Mouse (Mus musculus): ENCODE measurements around the gene Fzr1. TPM values are rescaled to one million over a fixed set of nuclear protein-coding genes. Genes with fewer than 3 reads are reported as not detected.

Gene Fzr1
- total and polyA plus RNA-seq, 3 experiments, result 20.7 to 115 TPM; not detected in 1

GRCm38 (mm10) chr10:81393456-81394063, 15.2 kb upstream of the Fzr1 start:
- Histone ChIP-seq H3K9me3 (replicated peaks; ENCODE audit: insufficient read depth, low read length) (no peaks in the 10 kb centered on the region), H3K9ac (ENCODE audit: control insufficient read depth, low read depth, low read length, poor library complexity, severe bottlenecking) (peak overlapping the region; percentile 91), H3K27ac (ENCODE audit: control insufficient read depth, low read depth, low read length) (peak overlapping the region; percentile 77), H3K4me3 (ENCODE audit: control insufficient read depth in 1 of 2, insufficient read depth in 1 of 2, low read depth in 2 of 2, low read length in 2 of 2) (peak overlapping the region; percentile 85 to 86), H3K36me3 (ENCODE audit: control insufficient read depth in 1 of 2, insufficient read depth in 2 of 2, low read length in 2 of 2) (no peaks in the 10 kb centered on the region), H3K27me3 (ENCODE audit: control insufficient read depth in 1 of 2, insufficient read depth in 2 of 2, low read length in 2 of 2) (no peaks in the 10 kb centered on the region), H3K79me2 (ENCODE audit: control insufficient read depth, insufficient read depth, low read length, poor library complexity) (no peaks in the 10 kb centered on the region), H3K4me1 (ENCODE audit: control insufficient read depth in 1 of 2, insufficient read depth in 2 of 2, low read length in 2 of 2) (peaks cover 6 to 14% of the 10 kb centered on the region in 2 experiments; a peak in 3 of 4 replicates)
- TF ChIP-seq NELFE (IDR thresholded peaks at IDR 0.05; ENCODE audit: low read depth, low read length), result peak; percentile 42; the same call in 1 of the 2 replicates
- TF ChIP-seq POLR2A (IDR thresholded peaks at IDR 0.05; ENCODE audit: control insufficient read depth in 1 of 2, insufficient read depth in 1 of 2, low read depth in 1 of 2, low read length in 2 of 2, poor library complexity in 1 of 2), result peak in 1 of 2 experiments; percentile 55; a peak in 1 of 4 replicates
- peak; percentile 35; the same call in 1 of the 2 replicates for TF ChIP-seq SIN3A (IDR thresholded peaks at IDR 0.05; ENCODE audit: low read length)
- no peak for TF ChIP-seq MAX (IDR thresholded peaks at IDR 0.05; ENCODE audit: low read length)
- peak; percentile 58; the same call in 1 of the 2 replicates for TF ChIP-seq HCFC1 (IDR thresholded peaks at IDR 0.05; ENCODE audit: low read depth, low read length)
- no peak for TF ChIP-seq RAD21 (IDR thresholded peaks at IDR 0.05; ENCODE audit: low read depth, low read length)
- 0 out of 2 replicates have a peak, but pooled peaks have one; percentile 26 for TF ChIP-seq TBP (IDR thresholded peaks at IDR 0.05; ENCODE audit: low read depth, low read length)
- peak; percentile 43; the same call in 1 of the 2 replicates for TF ChIP-seq MXI1 (IDR thresholded peaks at IDR 0.05; ENCODE audit: low read depth, low read length)
- peak; percentile 85 for TF ChIP-seq MYB (IDR thresholded peaks at IDR 0.05; ENCODE audit: low read depth, low read length)
- TF ChIP-seq POLR2AphosphoS5 (IDR thresholded peaks at IDR 0.05; ENCODE audit: borderline replicate concordance, low read depth, low read length), result no peak
- TF ChIP-seq ELF1 (IDR thresholded peaks at IDR 0.05; ENCODE audit: low read depth, low read length), result peak; percentile 61
- peak; percentile 20; the same call in 1 of the 2 replicates for TF ChIP-seq MAZ (IDR thresholded peaks at IDR 0.05; ENCODE audit: low read depth, low read length)
- DNase-seq (ENCODE audit: low read depth, low spot score), result peak; percentile 71

DNA sequence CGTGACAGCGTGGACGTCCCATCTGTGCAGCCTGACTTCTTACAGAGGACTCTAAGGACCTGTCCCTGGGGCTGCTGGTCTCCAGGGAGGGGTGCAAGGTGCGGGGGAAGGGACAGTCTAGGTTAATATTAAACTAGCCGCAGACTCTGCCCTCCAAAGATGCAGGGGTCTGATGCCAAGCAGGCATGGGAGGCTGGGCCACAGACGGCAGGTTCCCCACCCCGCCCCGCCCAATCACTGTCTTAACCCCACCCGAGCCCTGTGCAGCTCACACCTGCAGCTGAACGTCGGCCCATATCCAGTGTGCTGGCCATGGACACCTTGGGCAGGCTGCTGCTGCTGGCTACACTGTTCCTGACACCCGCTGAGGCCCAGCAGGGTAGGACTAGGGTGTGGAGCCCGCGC, 14.5 kb upstream of the Fzr1 start, which contains the start of gene Smim24:
TSS of gene Smim24 (plus strand) at position 271 of the 405 bp plus-strand sequence.
- peaks cover 6 to 14% of the 10 kb centered on the region in 2 experiments; a peak in 3 of 4 replicates for H3K4me1 ChIP-seq (ENCODE audit: control insufficient read depth in 1 of 2, insufficient read depth in 2 of 2, low read length in 2 of 2)
- peak within 1 kb of the TSS; percentile 91 for H3K9ac ChIP-seq (ENCODE audit: control insufficient read depth, low read depth, low read length, poor library complexity, severe bottlenecking)
- DNase-seq (ENCODE audit: low read depth, low spot score), result no peak
- no peaks in the 10 kb centered on the region for H3K9me3 ChIP-seq (replicated peaks; ENCODE audit: insufficient read depth, low read length)
- H3K36me3 ChIP-seq (ENCODE audit: control insufficient read depth in 1 of 2, insufficient read depth in 2 of 2, low read length in 2 of 2), result no peaks in the 10 kb centered on the region
- H3K27me3 ChIP-seq (ENCODE audit: control insufficient read depth in 1 of 2, insufficient read depth in 2 of 2, low read length in 2 of 2), result no peaks in the 10 kb centered on the region
- no peak for TF ChIP-seq NRF1 (IDR thresholded peaks at IDR 0.05; ENCODE audit: insufficient read depth, low read depth, low read length, poor library complexity, severe bottlenecking)
- no peak for TF ChIP-seq MYB (IDR thresholded peaks at IDR 0.05; ENCODE audit: low read depth, low read length)
- TF ChIP-seq ZNF384 (IDR thresholded peaks at IDR 0.05; ENCODE audit: low read depth, low read length), result no peak
- TF ChIP-seq ZMIZ1 (IDR thresholded peaks at IDR 0.05; ENCODE audit: low read depth, low read length), result no peak
- TF ChIP-seq ZC3H11A (IDR thresholded peaks at IDR 0.05; ENCODE audit: low read depth, low read length), result no peak
- TF ChIP-seq MAFK (IDR thresholded peaks at IDR 0.05; ENCODE audit: borderline replicate concordance, low read depth, low read length), result no peak
- no peak for TF ChIP-seq ETS1 (IDR thresholded peaks at IDR 0.05; ENCODE audit: low read depth, low read length)
- TF ChIP-seq NELFE (IDR thresholded peaks at IDR 0.05; ENCODE audit: low read depth, low read length), result no peak
- no peak for TF ChIP-seq ZKSCAN1 (IDR thresholded peaks at IDR 0.05; ENCODE audit: low read depth, low read length)
- H3K27ac ChIP-seq (ENCODE audit: control insufficient read depth, low read depth, low read length), result peak within 1 kb of the TSS; percentile 77
- H3K4me3 ChIP-seq (ENCODE audit: control insufficient read depth in 1 of 2, insufficient read depth in 1 of 2, low read depth in 2 of 2, low read length in 2 of 2), result peak within 1 kb of the TSS; percentile 85 to 86
- no peaks in the 10 kb centered on the region for H3K79me2 ChIP-seq (ENCODE audit: control insufficient read depth, insufficient read depth, low read length, poor library complexity)

All from MEL (cell line).